8 mouse cellular contexts compared by ENCODE assay signal in genomic region chr17:87530162-87530817, GRCm38 (mm10).
DNase-seq lines count a peak whose midpoint lies in the region; ATAC-seq and TF ChIP-seq lines count a peak whose summit lies in the region.

No protein-coding gene starts in this region.

- TF ChIP-seq POLR2A in small intestine, adult 2 months (IDR thresholded peaks at IDR 0.05; ENCODE audit: low read depth, low read length) = no peak; the same call in 1 of the 2 replicates

- no peak overlapping the region for H3K27ac ChIP-seq in embryonic facial prominence, embryonic 14.5 days (replicated peaks; ENCODE audit: low read depth, low read length)
- peak overlapping the region; percentile 22; the same call in 1 of the 2 replicates for H3K27ac ChIP-seq in limb, embryonic 13.5 days
- H3K27ac ChIP-seq in midbrain, embryonic 14.5 days (replicated peaks; ENCODE audit: low read depth, low read length) = peak overlapping the region; percentile 33
- H3K27ac ChIP-seq in small intestine, adult 2 months (ENCODE audit: insufficient read depth, low read depth, low read length) = peak overlapping the region; percentile 98

- H3K4me2 ChIP-seq in embryonic facial prominence, embryonic 14.5 days (ENCODE audit: low read depth, low read length) = peak overlapping the region; percentile 58
- peak overlapping the region; percentile 67 for H3K4me2 ChIP-seq in limb, embryonic 13.5 days (replicated peaks)
- peak overlapping the region; percentile 55 for H3K4me2 ChIP-seq in midbrain, embryonic 14.5 days (ENCODE audit: low read length)

- no peaks in the 10 kb centered on the region for H3K36me3 ChIP-seq in embryonic facial prominence, embryonic 14.5 days (ENCODE audit: control insufficient read depth, insufficient read depth, low read length)
- H3K36me3 ChIP-seq in limb, embryonic 13.5 days = no peaks in the 10 kb centered on the region
- no peaks in the 10 kb centered on the region for H3K36me3 ChIP-seq in midbrain, embryonic 14.5 days (ENCODE audit: control insufficient read depth, insufficient read depth, low read length)
- H3K36me3 ChIP-seq in small intestine, adult 2 months (ENCODE audit: control insufficient read depth, insufficient read depth, low read length) = no peaks in the 10 kb centered on the region

- peak; percentile 92 for TF ChIP-seq CTCF in small intestine, adult 2 months (IDR thresholded peaks at IDR 0.05; ENCODE audit: extremely low read depth, insufficient read length, insufficient replicate concordance, low read depth, low read length)

- DNase-seq in 3134 (ENCODE audit: extremely low read depth, insufficient read length, low spot score) = peak; percentile 68
- peak; percentile 91 to 95 for DNase-seq in adrenal gland, postnatal 36 days
- DNase-seq in embryonic facial prominence, embryonic 14.5 days (ENCODE audit: low spot score) = peak; percentile 88
- peak; percentile 88 to 89 for DNase-seq in heart, adult 9 months (ENCODE audit: low spot score in 2 of 2)
- peak; percentile 81 for DNase-seq in kidney, adult 9 months
- DNase-seq in midbrain, embryonic 14.5 days = peak; percentile 89

- H3K4me1 ChIP-seq in embryonic facial prominence, embryonic 14.5 days (ENCODE audit: control insufficient read depth, insufficient read depth, low read length) = 0 out of 2 replicates have a peak, but pooled peaks cover 16% of the 10 kb centered on the region
- peaks cover 23% of the 10 kb centered on the region for H3K4me1 ChIP-seq in limb, embryonic 13.5 days
- H3K4me1 ChIP-seq in midbrain, embryonic 14.5 days (ENCODE audit: control insufficient read depth, insufficient read depth, low read length) = peaks cover 24% of the 10 kb centered on the region
- peaks cover 16% of the 10 kb centered on the region for H3K4me1 ChIP-seq in small intestine, adult 2 months (ENCODE audit: control insufficient read depth, insufficient read depth, insufficient read length, low read length)

- H3K4me3 ChIP-seq in embryonic facial prominence, embryonic 14.5 days (ENCODE audit: low read depth, low read length) = peak overlapping the region; percentile 44
- H3K4me3 ChIP-seq in limb, embryonic 13.5 days = peak overlapping the region; percentile 45
- H3K4me3 ChIP-seq in midbrain, embryonic 14.5 days (replicated peaks; ENCODE audit: low read depth, low read length) = peak overlapping the region; percentile 37
- peak overlapping the region; percentile 56 for H3K4me3 ChIP-seq in small intestine, adult 2 months (ENCODE audit: low read depth, low read length)

- H3K9ac ChIP-seq in embryonic facial prominence, embryonic 14.5 days (ENCODE audit: low read depth, low read length) = peak overlapping the region; percentile 53
- H3K9ac ChIP-seq in limb, embryonic 13.5 days = peak overlapping the region; percentile 45
- peak overlapping the region; percentile 3; the same call in 1 of the 2 replicates for H3K9ac ChIP-seq in midbrain, embryonic 14.5 days (replicated peaks; ENCODE audit: low read length)

- ATAC-seq in embryonic facial prominence, embryonic 14.5 days (ENCODE audit: low read depth) = peak; percentile 91
- peak; percentile 82 for ATAC-seq in limb, embryonic 13.5 days (ENCODE audit: low FRiP score, low read depth)
- ATAC-seq in midbrain, embryonic 14.5 days (ENCODE audit: low FRiP score, low TSS enrichment) = peak; percentile 88

- H3K9me3 ChIP-seq in embryonic facial prominence, embryonic 14.5 days (ENCODE audit: control insufficient read depth, low read length) = no peaks in the 10 kb centered on the region
- no peaks in the 10 kb centered on the region for H3K9me3 ChIP-seq in limb, embryonic 13.5 days
- H3K9me3 ChIP-seq in midbrain, embryonic 14.5 days (ENCODE audit: control insufficient read depth, low read length) = no peaks in the 10 kb centered on the region

- no peaks in the 10 kb centered on the region for H3K27me3 ChIP-seq in embryonic facial prominence, embryonic 14.5 days (replicated peaks; ENCODE audit: control insufficient read depth, insufficient read depth, low read length)
- H3K27me3 ChIP-seq in limb, embryonic 13.5 days = peaks cover 8% of the 10 kb centered on the region; the same call in 1 of the 2 replicates
- no peaks in the 10 kb centered on the region for H3K27me3 ChIP-seq in midbrain, embryonic 14.5 days (ENCODE audit: control insufficient read depth, insufficient read depth, low read length)
- no peaks in the 10 kb centered on the region for H3K27me3 ChIP-seq in small intestine, adult 2 months (ENCODE audit: control insufficient read depth, insufficient read depth, low read length)

- 16% methylated on average over 23 of the region's 29 CpGs for WGBS in embryonic facial prominence, embryonic 14.5 days
- WGBS in limb, embryonic 13.5 days = 13% methylated on average over 29 of the region's 29 CpGs
- WGBS in midbrain, embryonic 14.5 days = 13% methylated on average over 29 of the region's 29 CpGs
- 21% methylated on average over 29 of the region's 29 CpGs for WGBS in small intestine, adult 2 months

Comparison
In these comparisons a context has a peak if more than half of its experiments do, and no peak if none do; other contexts are left out.
1. H3K9ac ChIP-seq: peak in every context shown above with its lines; median percentile 53 in embryonic facial prominence, embryonic 14.5 days; 45 in limb, embryonic 13.5 days; 3 in midbrain, embryonic 14.5 days.